Mouse (Mus musculus): ENCODE data around the gene Mfsd13b.
"Not testable (repeated sequence)": the region's sequence is repeated elsewhere in the genome, so short reads cannot be mapped to it uniquely, and the experiment has no call there.

Gene Mfsd13b

GRCm38 (mm10) chr7:120991191-120991590 is 8.9 kb downstream of the Mfsd13b start:
- DNase-seq: no peak

DNA sequence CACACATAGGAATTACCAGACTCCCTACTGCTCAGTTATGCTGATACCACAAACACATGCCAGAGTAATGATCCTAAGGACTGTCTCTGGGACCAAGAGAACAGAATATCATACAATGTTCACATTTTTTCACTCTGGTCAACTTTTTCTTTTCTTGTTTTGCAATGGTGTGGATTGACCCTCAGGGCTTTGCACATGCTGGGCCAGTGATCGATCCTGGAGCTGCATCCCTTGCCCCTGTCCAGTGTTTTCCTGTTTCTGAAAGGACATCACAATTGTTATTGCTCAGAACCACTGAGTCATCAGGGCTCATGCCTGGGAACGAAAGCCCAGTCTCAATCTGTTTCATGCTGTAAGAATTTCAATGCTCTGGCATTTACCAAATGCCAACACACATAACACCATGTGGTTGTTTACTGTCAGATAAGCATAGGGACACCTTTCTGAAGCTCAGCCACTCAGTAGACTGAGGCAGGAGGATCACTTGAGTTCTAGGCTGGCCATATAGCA is 16.8 kb downstream of the Mfsd13b start:
- DNase-seq: no peak

GRCm38 (mm10) chr7:121000065-121000822 is 17.9 kb downstream of the Mfsd13b start:
- no peak for DNase-seq

- no peak for DNase-seq
Measured at GRCm38 (mm10) chr7:121001879-121002278, 19.6 kb downstream of the Mfsd13b start.

DNA sequence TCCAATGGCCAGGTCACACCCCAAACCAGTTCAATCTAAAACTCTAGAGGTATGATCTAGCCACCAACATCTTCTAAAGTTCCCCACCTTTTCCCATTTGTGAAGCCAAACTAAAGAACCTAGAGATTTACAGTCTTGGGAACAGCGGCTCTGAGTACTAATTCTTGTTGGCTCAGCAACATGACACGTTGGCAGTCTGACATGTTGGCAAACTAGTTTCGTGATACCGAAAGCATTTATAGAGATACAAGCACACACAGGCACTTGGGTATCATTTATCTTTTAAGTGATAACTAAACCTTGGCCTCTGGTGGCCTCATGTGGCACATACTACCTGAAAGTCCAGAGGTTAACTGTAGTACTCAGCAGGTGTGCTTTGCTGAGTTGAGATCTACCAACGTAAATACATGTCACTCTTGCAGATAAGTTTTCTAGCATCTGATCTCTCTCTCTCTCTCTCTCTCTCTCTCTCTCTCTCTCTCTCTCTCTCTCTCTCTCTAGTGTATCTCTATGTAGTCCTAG is 20.2 kb downstream of the Mfsd13b start:
- DNase-seq: no peak

- DNase-seq: no peak
Measured at GRCm38 (mm10) chr7:121003793-121004418, 21.6 kb downstream of the Mfsd13b start.

- no peak for DNase-seq
Measured at GRCm38 (mm10) chr7:121011794-121012689, 29.7 kb downstream of the Mfsd13b start.

DNA sequence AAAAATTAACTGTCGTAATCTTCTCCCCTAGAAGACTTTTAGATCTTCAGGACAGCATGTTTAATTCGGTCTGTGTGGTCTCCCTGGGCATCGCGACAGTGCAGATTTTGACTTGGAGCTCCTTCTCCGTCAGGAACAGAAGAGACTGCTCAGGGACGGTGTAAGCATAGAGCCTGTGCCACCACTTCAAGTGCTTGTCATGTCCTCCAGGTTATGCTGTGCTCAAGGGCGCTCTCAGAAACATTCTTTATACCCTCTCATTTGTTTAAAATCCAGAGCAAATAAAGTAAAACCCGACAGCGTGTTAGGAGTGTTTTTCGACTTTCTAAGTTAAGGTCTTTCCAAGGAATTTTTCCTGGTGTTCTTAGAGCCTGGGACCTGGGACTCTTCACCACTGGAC is 32.2 kb downstream of the Mfsd13b start:
- no peak for DNase-seq

DNA sequence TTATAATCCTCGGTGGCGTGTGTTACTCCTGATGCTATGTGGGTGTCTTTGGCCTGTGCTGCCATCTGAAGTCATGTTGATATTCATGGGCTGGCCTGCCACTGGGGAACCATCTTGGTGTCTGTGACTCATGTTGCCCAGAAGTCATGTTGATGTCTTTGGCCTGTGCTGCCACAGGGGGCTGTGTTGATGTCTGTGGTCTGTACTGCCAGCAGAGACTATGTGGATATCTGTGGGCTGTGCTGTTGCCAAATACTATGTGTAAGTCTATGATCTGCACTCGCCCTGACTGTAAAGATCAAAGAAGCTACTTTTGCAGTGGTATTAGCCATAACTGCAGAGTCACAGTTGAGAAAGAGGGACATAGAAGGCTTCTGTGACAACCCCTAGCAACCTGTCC is 36.5 kb downstream of the Mfsd13b start:
- no peak for DNase-seq

DNA sequence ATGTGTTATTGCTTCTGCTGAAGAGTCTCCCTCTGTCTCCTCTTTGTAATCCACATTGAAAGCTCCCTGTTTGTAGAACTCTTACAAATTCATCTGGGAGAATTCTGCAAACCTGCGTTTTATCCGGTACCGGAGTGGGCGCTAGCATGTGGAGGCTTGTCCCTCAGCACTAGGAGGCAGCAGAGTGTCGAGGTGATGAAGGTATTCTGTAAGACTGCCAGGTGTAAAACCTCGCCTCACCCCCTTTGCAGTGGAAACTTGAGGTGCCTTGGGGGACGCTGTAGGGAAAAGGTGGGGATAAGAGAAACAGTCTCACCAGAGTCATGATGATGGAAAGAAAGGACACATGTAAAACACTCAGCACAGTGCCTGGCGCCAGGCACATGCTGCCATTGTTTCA is 38.0 kb downstream of the Mfsd13b start:
- no peak for DNase-seq

DNA sequence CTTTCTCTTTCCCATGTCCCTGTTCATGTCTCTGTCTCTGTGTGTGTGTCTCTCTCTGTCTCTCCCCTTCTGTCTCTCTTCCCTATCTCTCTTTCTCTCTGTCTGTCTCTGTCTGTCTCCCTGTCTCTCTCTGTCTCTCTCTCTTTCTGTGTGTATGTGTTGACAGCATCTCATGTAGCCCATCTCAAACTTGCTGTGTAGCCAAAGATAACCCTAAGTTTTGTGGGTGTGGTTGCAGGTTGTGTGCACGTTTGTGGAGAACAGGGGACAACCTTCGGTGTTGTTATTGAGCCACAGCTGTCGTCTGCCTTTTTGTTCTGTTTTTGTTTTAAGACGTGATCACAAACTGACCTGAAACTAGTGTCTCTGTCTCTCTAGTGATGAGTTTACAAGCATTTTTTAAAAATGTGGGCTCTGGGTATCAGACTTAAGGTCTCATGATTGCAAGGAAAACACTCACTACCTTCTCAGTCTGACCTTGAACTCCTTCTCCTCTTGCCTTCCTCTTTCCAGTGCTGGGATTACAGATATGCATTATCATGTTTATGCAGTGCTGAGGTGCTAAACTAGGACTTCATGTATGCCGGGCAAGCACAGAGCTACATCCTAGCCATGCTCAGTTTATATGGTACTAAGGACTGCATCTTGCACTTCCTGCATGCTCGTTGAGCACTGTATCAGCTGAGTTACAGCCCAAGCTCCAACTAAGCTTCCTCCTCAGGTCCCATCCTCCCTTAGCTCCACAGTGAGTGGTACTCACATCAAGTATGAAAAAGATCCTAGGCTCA is 43.1 kb downstream of the Mfsd13b start:
- no peak for DNase-seq

- DNase-seq: no peak
Measured at GRCm38 (mm10) chr7:121026300-121026699, 44.0 kb downstream of the Mfsd13b start.

GRCm38 (mm10) chr7:121029947-121030346 is 47.6 kb downstream of the Mfsd13b start:
- not testable (repeated sequence) for DNase-seq

DNA sequence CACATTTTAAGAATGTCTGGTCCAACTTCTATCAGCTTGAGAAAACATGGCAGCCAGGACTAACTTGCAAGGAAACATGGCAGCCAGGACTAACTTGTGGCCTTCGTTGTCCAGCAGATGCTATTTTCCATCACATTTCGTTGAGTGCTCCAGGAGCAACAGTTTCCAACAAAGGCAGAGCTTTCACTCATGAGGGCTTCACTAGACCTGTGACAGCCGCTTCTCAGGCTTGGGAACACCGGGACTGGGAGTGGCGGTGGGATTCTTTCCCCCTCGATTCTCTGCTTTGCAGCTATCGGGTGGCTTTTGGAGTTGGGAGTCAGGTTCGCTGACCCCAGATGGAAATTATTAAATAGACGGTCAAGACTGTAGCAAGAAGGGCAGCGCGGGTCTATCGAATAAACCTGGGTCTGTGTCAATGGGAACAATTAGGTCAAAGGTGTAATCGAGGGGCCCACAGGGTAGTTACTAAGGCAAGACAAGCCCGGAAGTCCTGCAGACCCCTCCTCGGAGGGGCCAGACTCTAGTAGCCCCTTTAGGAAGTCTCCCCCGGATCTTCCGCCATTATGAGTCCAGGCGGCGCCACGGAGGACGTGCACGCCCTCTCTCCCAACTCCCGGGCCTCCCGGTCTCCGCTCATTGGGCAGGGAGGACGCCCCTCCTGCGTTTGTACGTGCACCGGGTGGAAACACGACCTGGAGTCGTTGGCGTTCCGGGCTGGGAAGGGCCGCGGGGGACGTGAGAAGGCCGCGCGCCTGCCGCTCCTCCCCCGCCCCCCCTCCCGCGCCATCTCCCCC is 51.7 kb downstream of the Mfsd13b start, which contains the start of gene Mettl9:
TSS of gene Mettl9 (plus strand) at position 590 of the 797 bp plus-strand sequence.
- peak; percentile 93 for DNase-seq

DNA sequence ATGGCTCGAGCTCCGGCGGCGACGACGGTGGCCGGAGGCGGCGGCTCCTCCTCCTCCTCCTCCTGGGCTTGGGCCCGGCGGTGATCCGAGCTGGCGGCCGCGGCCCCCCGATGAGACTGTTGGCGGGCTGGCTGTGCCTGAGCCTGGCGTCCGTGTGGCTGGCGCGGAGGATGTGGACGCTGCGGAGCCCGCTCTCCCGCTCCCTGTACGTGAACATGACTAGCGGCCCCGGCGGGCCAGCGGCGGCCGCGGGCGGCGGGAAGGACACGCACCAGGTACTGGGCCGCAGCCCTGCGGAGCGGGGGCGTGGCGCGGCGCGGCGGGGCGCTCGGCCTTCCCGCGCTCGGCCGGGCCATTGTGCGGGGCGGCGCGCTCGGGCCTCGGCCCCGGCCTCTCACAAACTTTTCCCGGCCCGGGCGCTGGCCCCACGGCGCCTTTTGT is 52.4 kb downstream of the Mfsd13b start:
- DNase-seq: peak; percentile 78

DNA sequence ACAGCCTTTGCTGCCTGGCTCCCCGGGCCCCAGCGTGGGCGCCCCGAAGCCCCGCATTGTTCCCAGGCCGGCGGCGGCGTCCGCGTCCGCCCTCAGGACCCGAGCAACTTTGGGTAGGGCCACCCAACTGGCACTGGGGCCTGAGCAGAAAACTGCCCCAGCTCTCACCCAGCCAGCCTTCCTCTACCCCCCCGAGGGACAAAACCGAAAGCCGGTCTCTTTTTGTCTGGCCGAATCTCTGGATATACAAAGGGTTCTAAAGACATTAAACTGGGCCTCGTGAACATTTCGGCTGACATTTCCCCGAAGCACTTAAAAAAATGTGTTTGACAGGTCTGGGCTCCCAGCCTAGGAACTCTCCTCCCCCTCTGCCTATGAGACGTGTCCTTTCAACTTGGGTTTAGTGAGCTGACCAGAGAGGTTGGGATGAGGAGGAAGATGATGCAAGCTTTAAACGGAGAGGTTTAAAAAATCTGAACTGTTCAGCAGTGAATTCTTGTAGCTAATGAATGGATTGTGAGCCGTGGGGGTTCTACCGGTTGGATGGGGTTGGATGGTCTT is 52.9 kb downstream of the Mfsd13b start:
- DNase-seq: peak; percentile 27

DNA sequence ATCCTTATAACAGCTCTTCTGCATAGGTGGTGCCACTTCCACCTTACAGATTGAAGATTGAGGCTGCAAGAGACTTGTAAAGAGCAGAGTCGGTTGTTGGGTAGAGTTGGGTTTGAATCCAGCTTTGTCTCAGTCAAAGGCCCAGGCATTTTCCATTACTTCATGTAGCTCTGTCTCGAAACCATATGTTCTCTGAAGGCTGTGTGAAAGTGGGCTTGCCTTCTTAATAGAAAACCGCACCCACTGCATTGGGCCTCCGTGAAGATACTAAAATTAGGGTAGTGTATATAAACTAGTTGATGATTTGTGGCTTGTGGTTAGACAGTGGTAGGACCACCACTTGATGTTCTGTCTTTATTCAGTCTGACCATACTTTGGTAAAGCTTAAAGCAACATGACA is 58.3 kb downstream of the Mfsd13b start:
- no peak for DNase-seq

GRCm38 (mm10) chr7:121041989-121042388 is 59.7 kb downstream of the Mfsd13b start:
- DNase-seq: no peak

DNA sequence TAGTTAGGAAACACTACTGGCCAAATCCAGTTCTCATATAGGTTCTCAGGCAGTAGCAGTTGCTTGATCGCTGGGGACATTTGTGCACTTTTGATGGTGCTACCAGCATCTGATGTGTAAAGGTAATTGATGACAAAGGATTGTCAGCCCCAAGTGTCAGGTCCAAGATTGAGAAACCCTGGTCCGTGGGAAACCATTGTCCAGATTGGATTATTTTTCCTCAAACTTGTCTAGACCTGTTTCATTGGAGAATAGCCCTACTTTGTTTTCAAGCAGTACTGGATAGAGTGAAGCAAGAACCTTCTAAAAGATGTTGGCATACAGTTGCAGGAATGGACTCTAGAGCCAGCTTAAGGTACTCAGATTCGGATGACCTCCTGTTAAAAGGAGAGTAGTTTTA is 60.7 kb downstream of the Mfsd13b start:
- no peak for DNase-seq

DNA sequence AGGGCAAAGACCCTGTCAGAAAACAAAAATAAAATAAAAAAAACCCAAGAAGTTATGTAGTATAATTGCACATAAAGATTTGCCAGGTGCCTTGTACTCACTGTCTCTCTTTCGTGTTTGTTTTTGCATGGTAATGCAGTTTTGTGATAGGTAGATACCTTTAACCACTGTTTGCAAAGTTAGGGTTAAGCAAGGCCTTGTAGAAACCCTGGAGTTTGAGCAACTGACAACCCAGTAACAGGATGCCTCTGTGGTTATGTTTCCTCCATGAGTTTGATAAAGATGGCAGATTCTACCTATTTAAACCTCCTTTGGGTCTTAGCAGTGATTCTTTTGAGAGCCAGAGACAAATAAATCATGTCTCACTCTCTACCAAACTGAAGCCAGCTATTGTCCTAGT is 61.2 kb downstream of the Mfsd13b start:
- no peak for DNase-seq

DNA sequence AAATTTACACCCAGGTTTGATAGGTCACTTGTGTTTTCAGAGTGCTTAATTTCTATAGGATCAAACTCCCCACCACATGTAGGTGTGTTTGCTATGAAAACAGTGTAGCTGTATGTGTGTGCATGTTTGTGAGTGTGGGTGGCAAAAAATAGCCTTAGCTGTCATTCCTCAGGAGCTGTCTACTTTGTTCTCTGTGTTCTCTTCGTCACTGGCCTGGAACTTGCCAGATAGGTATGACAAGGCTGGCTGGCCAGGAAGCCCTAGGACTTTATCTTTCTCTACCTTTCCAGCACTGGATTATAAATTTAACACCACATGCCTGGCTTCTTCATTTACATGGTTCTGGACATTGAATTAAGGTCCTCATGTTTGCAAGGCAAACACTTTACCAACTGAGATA is 61.9 kb downstream of the Mfsd13b start:
- DNase-seq: no peak

All from cerebellum, adult 8-10 months (tissue).